Mouse (Mus musculus) mouse embryonic stem cell (cell line): ENCODE results near the gene Gm4791.

Experiments used
- in situ Hi-C, 2 experiments: fragments of 300-500 bp; cut with MboI; formaldehyde crosslinking; loops; 1 replicate in 1 of 2; 3 replicates in 1 of 2; pipeline ENCODE4 v1.14.3; 2019 to 2020; ENCODE audit warnings: low sequenced_read_pairs in 2 of 2, low pct_unique_long_range_greater_than_20kb in 1 of 2, mixed read lengths in 1 of 2; ENCODE audit not compliant: unreplicated experiment in 1 of 2

The Gm4791 gene

GRCm38 (mm10) chr9:46998338-46998791 lies at the start of gene Gm4791:
Gene Gm4791 (plus strand): TSS chr9:46998741.
- in situ Hi-C loops, result no loop called here

- in situ Hi-C loops, result no loop called here
These were observed 42.3 kb upstream of the Gm4791 start for GRCm38 (mm10) chr9:46956286-46956685.

- in situ Hi-C loops, result no loop called here
These were observed 41.1 kb upstream of the Gm4791 start for GRCm38 (mm10) chr9:46957420-46957950.

- in situ Hi-C loops, result no loop called here
These were observed 32.5 kb upstream of the Gm4791 start for GRCm38 (mm10) chr9:46966028-46966427.

- in situ Hi-C loops, result no loop called here
These were observed 29.6 kb upstream of the Gm4791 start for GRCm38 (mm10) chr9:46968970-46969369.

GRCm38 (mm10) chr9:46969406-46969805 lies 29.1 kb upstream of the Gm4791 start:
- in situ Hi-C loops, result no loop called here

GRCm38 (mm10) chr9:46978806-46979205 lies 19.7 kb upstream of the Gm4791 start:
- in situ Hi-C loops, result no loop called here

- in situ Hi-C loops, result no loop called here
These were observed 18.4 kb upstream of the Gm4791 start for GRCm38 (mm10) chr9:46980111-46980510.

GRCm38 (mm10) chr9:46983471-46983870 lies 15.1 kb upstream of the Gm4791 start:
- in situ Hi-C loops, result no loop called here

GRCm38 (mm10) chr9:47041569-47041968 lies 43.0 kb downstream of the Gm4791 start:
- in situ Hi-C loops, result no loop called here
